Mouse (Mus musculus): Measurements from ENCODE around the gene Lamb1.

The Lamb1 gene

DNA sequence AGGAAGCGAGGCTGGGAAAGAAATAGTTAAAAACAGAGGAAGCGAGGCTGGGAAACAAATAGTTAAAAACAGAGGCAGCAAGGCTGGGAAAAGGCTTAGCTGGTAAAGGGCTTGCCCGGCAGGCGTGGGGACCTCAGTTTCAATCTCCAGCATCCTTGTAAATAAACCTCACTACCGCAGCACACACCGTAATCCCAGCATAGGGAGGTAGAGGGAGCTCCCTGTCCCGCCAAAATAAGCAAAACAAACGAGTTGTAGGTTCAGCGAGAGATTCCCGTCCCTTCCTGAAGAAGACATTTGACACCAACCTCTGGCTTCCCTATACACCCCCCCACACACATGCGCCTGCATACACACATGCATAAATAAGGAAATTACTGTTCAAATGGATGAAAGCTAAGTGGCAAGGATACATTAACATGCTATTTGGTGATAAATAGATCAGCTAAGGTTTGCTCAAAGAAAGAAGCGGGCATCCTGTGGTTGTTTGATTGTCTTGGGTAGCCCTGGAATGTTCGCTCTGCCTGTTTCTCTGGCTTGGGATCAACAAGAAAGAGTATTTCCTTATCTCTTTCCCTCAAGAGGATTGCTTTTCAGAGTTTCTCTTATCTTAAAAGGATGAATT lies 111.4 kb downstream of the Lamb1 start:
- peak; percentile 43 for DNase-seq (ENCODE audit: extremely low read depth, insufficient read length, low spot score)

DNA sequence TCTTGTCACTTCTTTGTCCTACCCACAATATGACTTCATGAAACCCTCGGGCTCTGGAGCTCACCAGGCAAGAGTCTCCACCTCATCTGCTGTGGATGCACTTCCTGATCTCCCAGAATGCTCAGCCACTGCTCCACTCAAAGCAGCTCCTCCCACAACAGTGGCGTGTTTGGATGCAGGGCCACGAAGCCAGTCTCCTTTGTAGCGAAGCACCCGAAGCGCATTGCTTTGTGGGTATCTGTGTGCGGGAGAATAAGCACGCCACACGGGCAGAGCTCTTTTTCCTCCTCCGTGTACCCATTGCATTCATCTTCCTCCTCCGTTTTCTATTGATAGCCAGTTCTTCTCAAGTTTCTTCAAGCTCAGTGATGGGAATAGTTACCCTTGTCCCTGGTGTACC lies 112.2 kb downstream of the Lamb1 start:
- DNase-seq (ENCODE audit: extremely low read depth, insufficient read length, low spot score): no peak

All from 3134 (cell line).